Mouse (Mus musculus) CH12.LX (cell line): ENCODE measurements around the gene Wnt5b. TPM values are rescaled to one million over a fixed set of nuclear protein-coding genes. Genes with fewer than 3 reads are reported as not detected.

Experiments
- DNase-seq: peaks from one replicate; pipeline ENCODE4 v3.0.0-alpha.2; 2013; ENCODE audit errors: extremely low read depth
- H3K27ac ChIP-seq: 2 replicates; pipeline ENCODE4 v1.5.1; 2012; ENCODE audit warnings: low read depth, mild to moderate bottlenecking, control low read depth, moderate library complexity; ENCODE audit not compliant: insufficient read depth
- H3K27me3 ChIP-seq: replicated peaks from 2 replicates; pipeline ENCODE3; 2012; ENCODE audit warnings: inconsistent platforms
- H3K36me3 ChIP-seq, 2 experiments: replicated peaks in 1 of 2; 2 replicates each; pipeline versions ENCODE3 to v1.6.1; 2012; ENCODE audit warnings: inconsistent platforms in 1 of 2, low read length in 1 of 2, mild to moderate bottlenecking in 1 of 2, mixed read lengths in 1 of 2, moderate library complexity in 1 of 2; ENCODE audit not compliant: control insufficient read depth in 1 of 2, insufficient read depth in 1 of 2
- H3K4me1 ChIP-seq, 2 experiments: 2 replicates each; pipeline ENCODE4 v1.6.1; 2012; ENCODE audit warnings: inconsistent platforms in 1 of 2, moderate library complexity in 1 of 2; ENCODE audit not compliant: insufficient read depth in 2 of 2, control insufficient read depth in 1 of 2
- H3K4me2 ChIP-seq: 2 replicates; pipeline ENCODE4 v1.6.1; 2012; ENCODE audit warnings: low read depth, mild to moderate bottlenecking, control low read depth; ENCODE audit not compliant: poor library complexity, insufficient read depth, severe bottlenecking
- H3K4me3 ChIP-seq, 3 experiments: fragments of 150-350 bp in 1 of 3; sonication (generic) in 1 of 3; replicated peaks in 1 of 3; 2 replicates each; pipeline versions ENCODE3 to v1.5.1; 2011 to 2012; ENCODE audit warnings: low read depth in 2 of 3, low read length in 2 of 3, mild to moderate bottlenecking in 2 of 3, moderate library complexity in 2 of 3, control low read depth in 1 of 3, improper control_type of control experiment in 1 of 3, inconsistent platforms in 1 of 3, mixed read lengths in 1 of 3; ENCODE audit not compliant: poor library complexity in 1 of 3
- H3K79me2 ChIP-seq: replicated peaks from 2 replicates; pipeline ENCODE4 v1.6.1; 2012; ENCODE audit warnings: mild to moderate bottlenecking, moderate library complexity; ENCODE audit not compliant: control insufficient read depth, poor library complexity, insufficient read depth, severe bottlenecking; ENCODE audit errors: extremely low read depth
- H3K9ac ChIP-seq: 2 replicates; pipeline ENCODE4 v1.6.1; 2012; ENCODE audit warnings: low read depth, mild to moderate bottlenecking, control low read depth, moderate library complexity; ENCODE audit not compliant: insufficient read depth
- H3K9me3 ChIP-seq: replicated peaks from 2 replicates; pipeline ENCODE3; 2012; ENCODE audit warnings: low read length, inconsistent platforms, mixed read lengths
- BHLHE40 ChIP-seq: IDR thresholded peaks from 2 replicates; pipeline ENCODE4 v1.6.1; 2011; ENCODE audit warnings: mild to moderate bottlenecking, low read depth, low read length, improper control_type of control experiment
- CTCF ChIP-seq, 2 experiments: IDR thresholded peaks in 1 of 2; conservative IDR thresholded peaks in 1 of 2; 2 replicates each; pipeline ENCODE4 v1.5.1; 2011 to 2012; ENCODE audit warnings: low read depth in 2 of 2, low read length in 2 of 2, improper control_type of control experiment in 1 of 2, inconsistent platforms in 1 of 2, mild to moderate bottlenecking in 1 of 2, moderate library complexity in 1 of 2
- E2F4 ChIP-seq: IDR thresholded peaks from 2 replicates; pipeline ENCODE4 v1.6.1; 2011; ENCODE audit warnings: low read depth, low read length, improper control_type of control experiment; ENCODE audit not compliant: insufficient replicate concordance
- ELF1 ChIP-seq: IDR thresholded peaks from 2 replicates; pipeline ENCODE4 v1.6.1; 2014; ENCODE audit warnings: low read depth, mild to moderate bottlenecking, inconsistent platforms, low read length, improper control_type of control experiment
- EP300 ChIP-seq: IDR thresholded peaks from 2 replicates; pipeline ENCODE4 v1.6.1; 2011; ENCODE audit warnings: low read length, improper control_type of control experiment
- ETS1 ChIP-seq: conservative IDR thresholded peaks from 2 replicates; pipeline ENCODE4 v1.6.1; 2012; ENCODE audit warnings: low read depth, mild to moderate bottlenecking, inconsistent platforms, low read length, improper control_type of control experiment, moderate library complexity
- HCFC1 ChIP-seq: IDR thresholded peaks from 2 replicates; pipeline ENCODE4 v1.6.1; 2012; ENCODE audit warnings: low read depth, mild to moderate bottlenecking, inconsistent platforms, low read length, improper control_type of control experiment
- IRF4 ChIP-seq: IDR thresholded peaks from 2 replicates; pipeline ENCODE4 v1.6.1; 2014; ENCODE audit warnings: low read depth, mild to moderate bottlenecking, inconsistent platforms, low read length, improper control_type of control experiment
- JUND ChIP-seq: conservative IDR thresholded peaks from 2 replicates; pipeline ENCODE4 v1.6.1; 2011; ENCODE audit warnings: low read depth, low read length, improper control_type of control experiment
- MAFK ChIP-seq: IDR thresholded peaks from 2 replicates; pipeline ENCODE4 v1.6.1; 2011; ENCODE audit warnings: low read length, improper control_type of control experiment; ENCODE audit not compliant: insufficient replicate concordance
- MAX ChIP-seq: IDR thresholded peaks from 2 replicates; pipeline ENCODE4 v1.6.1; 2011; ENCODE audit warnings: low read length, improper control_type of control experiment
- MAZ ChIP-seq: IDR thresholded peaks from 2 replicates; pipeline ENCODE4 v1.6.1; 2012; ENCODE audit warnings: low read depth, mild to moderate bottlenecking, inconsistent platforms, low read length, improper control_type of control experiment, moderate library complexity
- NELFE ChIP-seq: IDR thresholded peaks from 2 replicates; pipeline ENCODE4 v1.6.1; 2011; ENCODE audit warnings: low read depth, low read length, improper control_type of control experiment
- NRF1 ChIP-seq: IDR thresholded peaks from 2 replicates; pipeline ENCODE4 v1.6.1; 2014; ENCODE audit warnings: low read depth, mild to moderate bottlenecking, inconsistent platforms, low read length, improper control_type of control experiment, moderate library complexity
- PAX5 ChIP-seq: IDR thresholded peaks from 2 replicates; pipeline ENCODE4 v1.6.1; 2012; ENCODE audit warnings: low read length, inconsistent platforms, mixed read lengths
- POLR2A ChIP-seq: IDR thresholded peaks from 2 replicates; pipeline ENCODE4 v1.6.1; 2011; ENCODE audit warnings: low read depth, mild to moderate bottlenecking, improper control_type of control experiment, low read length
- POLR2AphosphoS2 ChIP-seq: IDR thresholded peaks from 2 replicates; pipeline ENCODE4 v1.6.1; 2011; ENCODE audit warnings: low read depth, low read length, improper control_type of control experiment
- RAD21 ChIP-seq: IDR thresholded peaks from 2 replicates; pipeline ENCODE4 v1.6.1; 2011; ENCODE audit warnings: low read depth, mild to moderate bottlenecking, low read length, improper control_type of control experiment, moderate library complexity
- SMC3 ChIP-seq: IDR thresholded peaks from 2 replicates; pipeline ENCODE4 v1.6.1; 2011; ENCODE audit warnings: low read depth, low read length, improper control_type of control experiment
- TBP ChIP-seq: conservative IDR thresholded peaks from 2 replicates; pipeline ENCODE4 v1.6.1; 2011; ENCODE audit warnings: low read depth, low read length, improper control_type of control experiment
- ZC3H11A ChIP-seq: IDR thresholded peaks from 2 replicates; pipeline ENCODE4 v1.6.1; 2012; ENCODE audit warnings: low read depth, mild to moderate bottlenecking, inconsistent platforms, low read length, improper control_type of control experiment
- ZMIZ1 ChIP-seq: IDR thresholded peaks from 2 replicates; pipeline ENCODE4 v1.6.1; 2012; ENCODE audit warnings: low read depth, mild to moderate bottlenecking, inconsistent platforms, low read length, improper control_type of control experiment
- dilution Hi-C: fragments of 300-500 bp; cut with MboI; formaldehyde crosslinking; loops from 2 replicates; pipeline ENCODE4 v1.14.3; 2020; ENCODE audit warnings: low sequenced_read_pairs; ENCODE audit not compliant: extremely low pct_unique_long_range_greater_than_20kb, extremely low pct_ligation_motif_present
- in situ Hi-C: fragments of 300-500 bp; cut with MboI; formaldehyde crosslinking; loops from 3 replicates; pipeline ENCODE4 v1.14.3; 2019; ENCODE audit warnings: low sequenced_read_pairs, low pct_ligation_motif_present, low pct_unique_long_range_greater_than_20kb, mixed read lengths
- polyA plus RNA-seq: library from polyadenylated mRNA; unstranded; fragments of >175 nt; gene quantifications from 2 replicates; pipeline ENCODE4 v1.2.1, GENCODE M21; 2012; ENCODE audit warnings: low read depth; ENCODE audit not compliant: insufficient read length
- total RNA-seq, 2 experiments: library from RNA; depleted of rRNA; stranded (reverse); fragments of 300-350 nt in 1 of 2; fragments of >200 nt in 1 of 2; gene quantifications; 2 replicates each; pipeline ENCODE4 v1.2.3; 2012 to 2014

Wnt5b gene
- total and polyA plus RNA-seq, 3 experiments: 1.2 to 2.0 (median 1.5) TPM

GRCm38 (mm10) chr6:119414262-119415043 is 129.7 kb downstream of the Wnt5b start:
- no peaks in the 10 kb centered on the region for H3K4me1 ChIP-seq
- no peak overlapping the region for H3K27ac ChIP-seq
- H3K79me2 ChIP-seq: no peaks in the 10 kb centered on the region
- H3K36me3 ChIP-seq: no peaks in the 10 kb centered on the region
- DNase-seq: no peak
- H3K4me3 ChIP-seq: no peak overlapping the region
- H3K4me2 ChIP-seq: no peak overlapping the region
- TF ChIP-seq ETS1: no peak
- no peak for TF ChIP-seq RAD21
- no peak for TF ChIP-seq JUND
- no peak for TF ChIP-seq MAZ
- no peak for TF ChIP-seq POLR2A
- TF ChIP-seq CTCF (conservative IDR thresholded peaks at IDR 0.05 in 1 of 2, IDR thresholded peaks at IDR 0.05 in 1 of 2; ENCODE audit: low read depth in 2 of 2, low read length in 2 of 2): no peak
- TF ChIP-seq ZMIZ1: no peak
- no peak for TF ChIP-seq EP300
- TF ChIP-seq MAFK: no peak
- no peak for TF ChIP-seq ZC3H11A
- no peak for TF ChIP-seq E2F4
- no peak for TF ChIP-seq IRF4
- no peak for TF ChIP-seq HCFC1
- TF ChIP-seq ELF1: no peak
- TF ChIP-seq POLR2AphosphoS2: no peak
- TF ChIP-seq TBP: no peak
- no peaks in the 10 kb centered on the region for H3K9me3 ChIP-seq
- H3K9ac ChIP-seq: no peak overlapping the region
- no peaks in the 10 kb centered on the region for H3K27me3 ChIP-seq
- dilution Hi-C loops (no loop called here), in situ Hi-C loops (no loop called here)

- in situ Hi-C loops: no loop called here
- dilution Hi-C loops: no loop called here
- H3K9ac ChIP-seq: no peak overlapping the region
These were observed 131.6 kb downstream of the Wnt5b start for GRCm38 (mm10) chr6:119412588-119412987.

More at GRCm38 (mm10) chr6:119412588-119412987, 131.6 kb downstream of the Wnt5b start:
- DNase-seq: no peak
- Histone ChIP-seq H3K27me3 (no peaks in the 10 kb centered on the region), H3K79me2 (no peaks in the 10 kb centered on the region), H3K4me3 (no peak overlapping the region), H3K27ac (no peak overlapping the region), H3K9me3 (no peaks in the 10 kb centered on the region), H3K36me3 (no peaks in the 10 kb centered on the region), H3K4me1 (no peaks in the 10 kb centered on the region), H3K4me2 (no peak overlapping the region)
- TF ChIP-seq NRF1 (no peak), PAX5 (no peak), NELFE (no peak), BHLHE40 (no peak), POLR2A (no peak), MAX (no peak), POLR2AphosphoS2 (no peak), SMC3 (no peak), MAFK (no peak)
